Mouse (Mus musculus) heart, postnatal 25 days (tissue): Measurements from ENCODE around the gene Dpf2. TPM values are rescaled to one million over a fixed set of nuclear protein-coding genes. Genes with fewer than 3 reads are reported as not detected.

Experiments used
- DNase-seq: peaks from one replicate; pipeline ENCODE4 v3.0.0; 2022; ENCODE audit warnings: low spot score
- intact Hi-C: fragments of 180-260 bp; cut with DNase I; formaldehyde crosslinking; loops from one replicate; pipeline ENCODE4 v1.15.1; 2025
- total RNA-seq, 2 experiments: library from RNA; stranded (reverse); gene quantifications; 2 replicates each; pipeline ENCODE4 v1.2.3; 2021

Gene Dpf2
- total RNA-seq, 2 experiments from 2014 or later: 87.4 to 96.1 TPM

DNA sequence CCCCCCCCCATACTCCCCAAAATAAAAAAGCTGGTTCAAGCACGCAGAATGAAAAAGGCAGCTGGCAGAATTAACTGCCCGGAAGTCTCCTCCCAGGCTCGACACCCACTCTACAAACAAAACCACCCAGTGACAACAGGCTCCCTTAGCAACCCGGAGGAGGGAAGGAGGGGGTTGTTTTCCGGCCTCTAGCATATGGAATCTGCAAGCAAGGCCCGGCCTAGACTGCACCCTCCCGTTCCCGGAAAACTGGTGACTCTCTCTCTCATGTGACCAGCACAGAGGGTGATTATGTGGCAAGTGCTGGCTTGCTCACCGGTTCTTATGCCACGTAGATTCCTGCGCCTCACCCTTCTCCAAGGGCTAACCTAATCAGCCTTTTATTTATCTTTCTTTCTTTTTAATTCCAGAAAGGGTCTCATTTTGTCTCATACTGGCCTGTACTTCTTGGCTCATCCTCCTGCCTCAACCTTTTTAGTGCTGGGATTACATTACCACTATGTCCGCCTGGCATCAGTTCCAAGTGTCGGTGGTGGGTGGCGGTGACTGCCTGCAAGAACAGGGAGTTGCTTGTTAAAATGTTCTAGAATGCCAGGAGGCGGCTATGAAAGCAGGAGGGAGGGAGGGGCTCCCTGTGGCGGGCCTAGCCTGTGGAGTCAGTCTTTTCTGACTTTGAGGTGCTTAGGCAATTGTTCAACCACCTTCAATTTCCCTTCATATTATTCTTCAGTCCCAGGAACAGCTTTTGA, 66.1 kb downstream of the Dpf2 start:
- intact Hi-C loops: loop anchor here (5.0 kb wide), 1 partner anchor 119 kb away; the partner anchor contains the start of genes Ehbp1l1 and Fam89b
- DNase-seq: peak; percentile 91

Other genes starting within 250 kb of the Dpf2 start
- gene Sipa1, start 249.3 kb downstream of the Dpf2 start, total RNA-seq: 10 to 100 TPM; 23.3 to 31.3 TPM
- gene Map3k11, start 224.3 kb downstream of the Dpf2 start, total RNA-seq: 10 to 100 TPM; 24.0 to 30.4 TPM
- gene Pcnx3, start 224.1 kb downstream of the Dpf2 start, total RNA-seq: 10 to 100 TPM; 17.8 to 18.0 TPM
- not detected for gene Kcnk7, start 208.6 kb downstream of the Dpf2 start, total RNA-seq
- gene Ehbp1l1, start 186.7 kb downstream of the Dpf2 start, total RNA-seq: 100 to 1,000 TPM; 140 to 149 TPM
- gene Fam89b, start 183.4 kb downstream of the Dpf2 start, total RNA-seq: 10 to 100 TPM; 29.5 to 31.5 TPM
- gene Ltbp3, start 172.1 kb downstream of the Dpf2 start, total RNA-seq: 10 to 100 TPM; 36.6 to 37.2 TPM
- gene Scyl1, start 141.6 kb downstream of the Dpf2 start, total RNA-seq: 10 to 100 TPM; 63.5 to 64.1 TPM
- 10 to 100 TPM in 1 of 2 experiments, 1 to 10 TPM in 1; 8.9 to 11.1 TPM for gene Frmd8, start 37.7 kb downstream of the Dpf2 start, total RNA-seq
- 1 to 10 TPM; 3.5 to 4.1 TPM for gene Slc25a45, start 35.2 kb downstream of the Dpf2 start, total RNA-seq
- under 1 TPM; 0.22 to 0.68 TPM for gene Tigd3, start 18.9 kb downstream of the Dpf2 start, total RNA-seq
- gene Cdc42ep2, start 11.8 kb upstream of the Dpf2 start, total RNA-seq: 1 to 10 TPM; 9.1 to 9.8 TPM
- gene Pola2, start 51.2 kb upstream of the Dpf2 start, total RNA-seq: 10 to 100 TPM in 1 of 2 experiments, 1 to 10 TPM in 1; 8.9 to 11.2 TPM
- not detected for gene Slc22a20, start 73.1 kb upstream of the Dpf2 start, total RNA-seq
- gene Capn1, start 102.9 kb upstream of the Dpf2 start, total RNA-seq: 10 to 100 TPM; 27.5 to 32.8 TPM
- gene Syvn1, start 133.6 kb upstream of the Dpf2 start, total RNA-seq: 10 to 100 TPM; 20.6 to 22.4 TPM
- gene Mrpl49, start 144.8 kb upstream of the Dpf2 start, total RNA-seq: 10 to 100 TPM; 39.0 to 39.2 TPM
- gene Fau, start 144.8 kb upstream of the Dpf2 start, total RNA-seq: 100 to 1,000 TPM; 499 to 563 TPM
- 10 to 100 TPM; 11.9 to 12.4 TPM for gene Znhit2, start 148.2 kb upstream of the Dpf2 start, total RNA-seq
- gene Tm7sf2, start 155.4 kb upstream of the Dpf2 start, total RNA-seq: 1 to 10 TPM; 4.2 to 5.1 TPM
- 10 to 100 TPM; 23.0 to 25.3 TPM for gene Vps51, start 164.2 kb upstream of the Dpf2 start, total RNA-seq
- not detected for gene Tmem262, start 167.0 kb upstream of the Dpf2 start, total RNA-seq
- not detected for gene Gm28374, start 169.2 kb upstream of the Dpf2 start, total RNA-seq
- gene Zfpl1, start 171.9 kb upstream of the Dpf2 start, total RNA-seq: 10 to 100 TPM; 16.4 to 19.4 TPM
- under 1 TPM; 0.21 to 0.42 TPM for gene Cdca5, start 172.0 kb upstream of the Dpf2 start, total RNA-seq
- not detected for gene AC131692.1, start 181.4 kb upstream of the Dpf2 start, total RNA-seq
- not detected for gene Naaladl1, start 192.8 kb upstream of the Dpf2 start, total RNA-seq
- 1 to 10 TPM; 7.9 to 8.5 TPM for gene Sac3d1, start 205.6 kb upstream of the Dpf2 start, total RNA-seq
- gene Snx15, start 215.3 kb upstream of the Dpf2 start, total RNA-seq: 10 to 100 TPM; 13.7 to 15.1 TPM
- gene Batf2, start 228.0 kb upstream of the Dpf2 start, total RNA-seq: under 1 TPM; 0.78 to 0.87 TPM
- gene Arl2, start 228.5 kb upstream of the Dpf2 start, total RNA-seq: 10 to 100 TPM; 54.4 to 58.4 TPM